Mouse (Mus musculus) thymus, adult 2 months (tissue): ENCODE data around the gene Gm10220. TPM values are rescaled to one million over a fixed set of nuclear protein-coding genes. Genes with fewer than 3 reads are reported as not detected.

Experiments
- DNase-seq: peaks from one replicate; pipeline ENCODE4 v3.0.0; 2021
- H3K27ac ChIP-seq: fragments of 200-500 bp; 2 replicates; pipeline ENCODE4 v1.5.1; 2012; ENCODE audit warnings: low read length, control low read depth; ENCODE audit not compliant: control insufficient read depth, insufficient read depth
- H3K27me3 ChIP-seq: fragments of 200-500 bp; 2 replicates; pipeline ENCODE4 v1.6.1; 2012; ENCODE audit warnings: mild to moderate bottlenecking, low read length, moderate library complexity, mixed read lengths; ENCODE audit not compliant: control insufficient read depth, insufficient read depth
- H3K36me3 ChIP-seq: fragments of 200-500 bp; 2 replicates; pipeline ENCODE4 v1.6.1; 2012; ENCODE audit warnings: mild to moderate bottlenecking, low read length, moderate library complexity; ENCODE audit not compliant: control insufficient read depth, insufficient read depth
- H3K4me1 ChIP-seq: fragments of 200-500 bp; replicated peaks from 2 replicates; pipeline ENCODE4 v1.6.1; 2012; ENCODE audit warnings: low read length; ENCODE audit not compliant: control insufficient read depth, insufficient read depth
- H3K4me3 ChIP-seq: fragments of 200-500 bp; 2 replicates; pipeline ENCODE4 v1.5.1; 2012; ENCODE audit warnings: mild to moderate bottlenecking, low read length, control low read depth, moderate library complexity; ENCODE audit not compliant: control insufficient read depth, insufficient read depth
- CTCF ChIP-seq: fragments of 200-500 bp; IDR thresholded peaks from 2 replicates; pipeline ENCODE4 v1.5.1; 2012; ENCODE audit warnings: mild to moderate bottlenecking, control low read depth, low read length, moderate library complexity, borderline replicate concordance; ENCODE audit not compliant: control insufficient read depth, poor library complexity, insufficient read depth; ENCODE audit errors: extremely low read depth
- POLR2A ChIP-seq: fragments of 200-500 bp; IDR thresholded peaks from 2 replicates; pipeline ENCODE4 v1.6.1; 2012; ENCODE audit warnings: mild to moderate bottlenecking, low read length, control low read depth, moderate library complexity; ENCODE audit not compliant: control insufficient read depth, poor library complexity, insufficient read depth; ENCODE audit errors: extremely low read depth
- WGBS: fragments of 180-500 bp; shearing (Covaris S2); methylation state at CpG from one replicate; pipeline ENCODE4 v1.1.7; 2018; 5-methylcytosine and 5-hydroxymethylcytosine counted together
- polyA plus RNA-seq: library from polyadenylated mRNA; depleted of rRNA; stranded (reverse); fragments of >200 nt; gene quantifications from 2 replicates; pipeline ENCODE4 v1.2.3, GENCODE M21; 2012; rRNA removed

Gene Gm10220
- polyA plus RNA-seq, 1 experiment, result not detected

DNA sequence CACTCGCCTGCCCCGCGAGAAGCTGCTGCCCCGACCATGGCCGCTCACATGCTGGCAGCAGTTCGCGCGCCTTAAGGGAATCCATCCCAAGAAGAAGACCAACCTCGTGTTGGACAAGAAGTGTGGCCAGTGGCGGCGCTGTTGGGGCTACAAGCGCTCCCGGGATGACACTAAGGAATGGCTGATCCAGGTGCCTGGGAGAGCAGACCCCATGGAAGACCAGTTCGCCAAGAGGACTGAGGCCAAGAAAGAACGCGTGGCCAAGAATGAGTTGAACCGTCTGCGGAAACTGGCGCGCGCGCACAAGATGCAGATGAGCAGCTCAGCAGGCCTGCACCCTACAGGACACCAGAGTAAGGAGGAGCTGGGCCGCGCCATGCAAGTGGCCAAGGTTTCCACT is 50.5 kb downstream of the Gm10220 start:
- Histone ChIP-seq H3K36me3 (no peaks in the 10 kb centered on the region), H3K27ac (no peak overlapping the region), H3K4me1 (no peaks in the 10 kb centered on the region), H3K27me3 (no peaks in the 10 kb centered on the region), H3K4me3 (no peak overlapping the region)
- DNase-seq, result no peak
- TF ChIP-seq CTCF (no peak), POLR2A (no peak)
- 90% methylated on average over 24 of the region's 24 CpGs for WGBS

Other genes starting within 250 kb of the Gm10220 start
- not detected in 2 replicates for gene Gm21663, start 179.0 kb downstream of the Gm10220 start, polyA plus RNA-seq
- not detected in 2 replicates for gene Gm21671, start 167.0 kb downstream of the Gm10220 start, polyA plus RNA-seq
- gene Gm21680, start 148.8 kb downstream of the Gm10220 start, polyA plus RNA-seq, result not detected in 2 replicates
- 0.03 TPM in 1 of 2 replicates, not detected in the other for gene Gm21698, start 132.8 kb downstream of the Gm10220 start, polyA plus RNA-seq
- gene Gm1979, start 116.6 kb downstream of the Gm10220 start, polyA plus RNA-seq, result not detected in 2 replicates
- not detected in 2 replicates for gene Gm5862, start 98.5 kb downstream of the Gm10220 start, polyA plus RNA-seq
- not detected in 2 replicates for gene Speer4a, start 81.9 kb downstream of the Gm10220 start, polyA plus RNA-seq
- not detected in 2 replicates for gene Gm7347, start 62.8 kb downstream of the Gm10220 start, polyA plus RNA-seq
- not detected in 2 replicates for gene Gm10471, start 32.1 kb downstream of the Gm10220 start, polyA plus RNA-seq
- gene 5031410I06Rik, start 16.1 kb downstream of the Gm10220 start, polyA plus RNA-seq, result 0.03 TPM in 1 of 2 replicates, not detected in the other
- gene Gm7361, start 136.3 kb upstream of the Gm10220 start, polyA plus RNA-seq, result 0.11 TPM in 1 of 2 replicates, not detected in the other